Mouse (Mus musculus) c-Kit-positive CD71-negative TER-119-negative erythroid progenitor cells, embryonic 14.5 days (primary cell): ENCODE measurements around the gene Ube2i.

Source experiments
- DNase-seq: peaks from one replicate; pipeline ENCODE4 v3.0.0-alpha.2; 2013; ENCODE audit warnings: low read depth

Gene Ube2i

DNA sequence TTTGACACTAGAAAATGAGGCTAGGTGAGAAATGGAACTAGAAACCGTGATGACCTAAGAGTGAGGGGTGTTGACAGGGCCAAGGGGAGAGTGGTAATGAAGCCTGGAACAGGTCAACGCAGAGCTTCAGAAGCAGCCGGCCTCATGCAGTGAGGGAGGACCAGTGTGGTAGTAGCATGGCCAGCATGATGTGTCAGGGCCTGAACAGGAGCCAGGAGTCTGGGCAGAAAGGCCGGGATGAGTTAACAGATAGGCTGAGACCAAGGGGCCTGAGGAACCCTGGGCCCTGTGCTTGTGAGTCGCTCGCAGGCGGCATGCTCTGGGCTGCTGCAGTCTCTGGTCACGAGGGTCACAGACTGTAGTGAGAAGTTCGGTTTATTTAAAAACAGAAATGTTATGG lies 55.5 kb downstream of the Ube2i start:
- no peak for DNase-seq

DNA sequence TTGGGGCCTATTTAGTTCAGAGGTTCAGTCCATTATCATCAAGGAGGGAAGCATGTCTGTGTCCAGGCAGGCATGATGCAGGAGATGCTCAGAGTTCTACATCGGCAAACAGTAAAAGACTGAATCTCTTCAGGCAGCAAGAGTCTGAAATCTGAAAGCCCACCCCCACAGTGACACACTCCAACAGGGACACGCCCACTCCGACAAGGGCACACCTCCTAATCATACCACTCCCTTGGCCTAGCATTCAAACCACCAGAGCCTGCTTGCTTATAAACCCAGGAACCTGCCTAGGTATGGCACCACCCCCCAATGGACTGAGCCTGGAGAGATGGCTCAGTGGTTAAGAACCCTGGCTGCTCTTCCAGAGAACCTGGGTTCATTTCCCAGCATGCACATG lies 59.0 kb downstream of the Ube2i start:
- DNase-seq, result no peak
